Mouse (Mus musculus) liver, postnatal 0 days (tissue): ENCODE measurements around the gene Ltbr. TPM values are rescaled to one million over a fixed set of nuclear protein-coding genes. Genes with fewer than 3 reads are reported as not detected.

Source experiments
- ATAC-seq: fragments of 200-750 bp; cut with Nextera tagmentation; 2 replicates; pipeline ENCODE4 v1.8.0; 2017; ENCODE audit warnings: mild to moderate bottlenecking, moderate library complexity
- DNase-seq: peaks from one replicate; pipeline ENCODE4 v3.0.0-alpha.2; 2016
- H3K27ac ChIP-seq: fragments of 300-500 bp; sonication (generic); 2 replicates; pipeline ENCODE4 v1.5.1; 2014; ENCODE audit warnings: antibody characterized with exemption, moderate library complexity, mild to moderate bottlenecking, low read depth
- H3K27me3 ChIP-seq: fragments of 300-500 bp; sonication (generic); 2 replicates; pipeline ENCODE4 v1.6.1; 2014; ENCODE audit warnings: low read length, control low read depth, mixed read lengths; ENCODE audit not compliant: insufficient read depth
- H3K36me3 ChIP-seq: fragments of 300-500 bp; sonication (generic); replicated peaks from 2 replicates; pipeline ENCODE4 v1.6.1; 2014; ENCODE audit warnings: mild to moderate bottlenecking, control low read depth, low read length, moderate library complexity, mixed read lengths; ENCODE audit not compliant: insufficient read depth
- H3K4me1 ChIP-seq: fragments of 300-500 bp; sonication (generic); 2 replicates; pipeline ENCODE4 v1.6.1; 2014; ENCODE audit warnings: antibody characterized with exemption, mild to moderate bottlenecking, control low read depth; ENCODE audit not compliant: insufficient read depth
- H3K4me2 ChIP-seq: fragments of 300-500 bp; sonication (generic); 2 replicates; pipeline ENCODE4 v1.6.1; 2014; ENCODE audit warnings: low read depth, mild to moderate bottlenecking, low read length, moderate library complexity, mixed read lengths
- H3K4me3 ChIP-seq: fragments of 300-500 bp; sonication (generic); 2 replicates; pipeline ENCODE4 v1.5.1; 2014; ENCODE audit warnings: low read depth, low read length
- H3K9ac ChIP-seq: fragments of 300-500 bp; sonication (generic); replicated peaks from 2 replicates; pipeline ENCODE4 v1.6.1; 2014; ENCODE audit warnings: mild to moderate bottlenecking, moderate library complexity
- H3K9me3 ChIP-seq: fragments of 300-500 bp; sonication (generic); 2 replicates; pipeline ENCODE4 v1.6.1; 2016; ENCODE audit warnings: mild to moderate bottlenecking, control low read depth, low read length, mixed read lengths
- CTCF ChIP-seq: sonication (generic); IDR thresholded peaks from 2 replicates; pipeline ENCODE4 v1.5.1; 2016; ENCODE audit warnings: antibody characterized with exemption, low read depth
- EP300 ChIP-seq: IDR thresholded peaks from 2 replicates; pipeline ENCODE4 v1.6.1; 2016; ENCODE audit warnings: antibody characterized with exemption, low read depth, mild to moderate bottlenecking
- WGBS: fragments of 180-500 bp; shearing (Covaris S2); extraction: QIAGEN DNeasy Blood & Tissue Kit; methylation state at CpG from one replicate; pipeline ENCODE4 v1.1.7; 2014; ENCODE audit not compliant: insufficient replicate concordance; 5-methylcytosine and 5-hydroxymethylcytosine counted together
- polyA plus RNA-seq: library from polyadenylated mRNA; unstranded; fragments of >200 nt; fragmentation: Nextera tagmentation; extraction: Ambion mirVana; gene quantifications from 2 replicates; pipeline ENCODE4 v1.2.1, GENCODE M21; 2015

Gene Ltbr
- polyA plus RNA-seq, 1 experiment from 2014 or later: 31.8 TPM

GRCm38 (mm10) chr6:125348721-125349574 lies 35.3 kb upstream of the Ltbr start, which contains the start of gene Tnfrsf1a:
Tnfrsf1a (plus strand) TSS chr6:125349362.
- Histone ChIP-seq H3K27me3 (no peaks in the 10 kb centered on the region), H3K27ac (peak within 1 kb of the TSS; percentile 97), H3K9me3 (no peaks in the 10 kb centered on the region), H3K4me3 (peak within 1 kb of the TSS; percentile 67), H3K4me2 (peak within 1 kb of the TSS; percentile 88), H3K9ac (peak within 1 kb of the TSS; percentile 92), H3K36me3 (no peaks in the 10 kb centered on the region; the same call in 1 of the 2 replicates), H3K4me1 (peaks cover 49% of the 10 kb centered on the region)
- TF ChIP-seq CTCF: no peak
- no peak for TF ChIP-seq EP300
- peak; percentile 10; the same call in 1 of the 2 replicates for ATAC-seq
- 12% methylated on average over 22 of the region's 22 CpGs for WGBS
- DNase-seq: no peak

- Histone ChIP-seq H3K9me3 (no peaks in the 10 kb centered on the region), H3K4me3 (no peak overlapping the region), H3K4me2 (peak overlapping the region; percentile 32), H3K36me3 (no peaks in the 10 kb centered on the region), H3K4me1 (peaks cover 33% of the 10 kb centered on the region), H3K27me3 (no peaks in the 10 kb centered on the region), H3K9ac (no peak overlapping the region), H3K27ac (peak overlapping the region; percentile 76)
- TF ChIP-seq CTCF (no peak), EP300 (no peak)
- 54% methylated on average over 2 of the region's 2 CpGs for WGBS
- DNase-seq (peak; percentile 51), ATAC-seq (peak; percentile 64)
These were observed 32.3 kb upstream of the Ltbr start for GRCm38 (mm10) chr6:125346029-125346428.

- Histone ChIP-seq H3K4me1 (peaks cover 32% of the 10 kb centered on the region), H3K27ac (peak overlapping the region; percentile 76), H3K4me3 (no peak overlapping the region), H3K4me2 (peak overlapping the region; percentile 32), H3K9ac (no peak overlapping the region), H3K27me3 (no peaks in the 10 kb centered on the region), H3K36me3 (no peaks in the 10 kb centered on the region), H3K9me3 (no peaks in the 10 kb centered on the region)
- DNase-seq (no peak), ATAC-seq (peak; percentile 16)
- TF ChIP-seq CTCF: no peak
- no peak for TF ChIP-seq EP300
- 44% methylated on average over 1 of the region's 1 CpGs for WGBS
These were observed 31.9 kb upstream of the Ltbr start for GRCm38 (mm10) chr6:125345625-125346024.

GRCm38 (mm10) chr6:125344866-125345265 lies 31.2 kb upstream of the Ltbr start:
- no peak overlapping the region for H3K4me3 ChIP-seq
- H3K36me3 ChIP-seq: no peaks in the 10 kb centered on the region
- H3K27ac ChIP-seq: peak overlapping the region; percentile 76
- ATAC-seq (no peak), DNase-seq (no peak)
- no peaks in the 10 kb centered on the region for H3K27me3 ChIP-seq
- TF ChIP-seq CTCF: no peak
- no peak for TF ChIP-seq EP300
- H3K4me2 ChIP-seq: 0 out of 2 replicates have a peak overlapping the region, but pooled peaks have one; percentile 24
- peaks cover 35% of the 10 kb centered on the region for H3K4me1 ChIP-seq
- H3K9me3 ChIP-seq: no peaks in the 10 kb centered on the region
- WGBS: 51% methylated on average over 4 of the region's 4 CpGs
- H3K9ac ChIP-seq: no peak overlapping the region

GRCm38 (mm10) chr6:125344084-125344483 lies 30.4 kb upstream of the Ltbr start:
- no peak for TF ChIP-seq EP300
- TF ChIP-seq CTCF: no peak
- Histone ChIP-seq H3K36me3 (no peaks in the 10 kb centered on the region), H3K4me2 (peak overlapping the region; percentile 24), H3K27me3 (no peaks in the 10 kb centered on the region), H3K9ac (no peak overlapping the region), H3K4me3 (no peak overlapping the region), H3K4me1 (peaks cover 38% of the 10 kb centered on the region), H3K27ac (peak overlapping the region; percentile 74), H3K9me3 (no peaks in the 10 kb centered on the region)
- 55% methylated on average over 8 of the region's 8 CpGs for WGBS
- no peak for ATAC-seq
- no peak for DNase-seq

- ATAC-seq: no peak
These were observed 28.5 kb upstream of the Ltbr start for GRCm38 (mm10) chr6:125342198-125342597.

More at GRCm38 (mm10) chr6:125342198-125342597, 28.5 kb upstream of the Ltbr start:
- Histone ChIP-seq H3K4me1 (peaks cover 32% of the 10 kb centered on the region), H3K9me3 (no peaks in the 10 kb centered on the region), H3K27ac (peak overlapping the region; percentile 31; the same call in 1 of the 2 replicates), H3K9ac (no peak overlapping the region), H3K36me3 (no peaks in the 10 kb centered on the region), H3K4me3 (no peak overlapping the region), H3K4me2 (no peak overlapping the region; the same call in 1 of the 2 replicates), H3K27me3 (no peaks in the 10 kb centered on the region)
- 48% methylated on average over 3 of the region's 3 CpGs for WGBS
- DNase-seq: no peak
- TF ChIP-seq CTCF (no peak), EP300 (no peak)
